Mouse (Mus musculus) urinary bladder, adult 18-20 months (tissue): ENCODE measurements around the gene Trpc7.
A peak's percentile ranks its signal among the peaks of the same experiment; 100 is the strongest.

Experiments used
- DNase-seq, 2 experiments: peaks; one replicate each; pipeline ENCODE4 v3.0.0; 2022; ENCODE audit warnings: low spot score in 2 of 2, mixed read lengths in 2 of 2

Trpc7 gene

GRCm38 (mm10) chr13:56792844-56793243 lies 102.9 kb downstream of the Trpc7 start:
- no peak for DNase-seq

- no peak for DNase-seq
Observed at GRCm38 (mm10) chr13:56790683-56791082, 105.1 kb downstream of the Trpc7 start.

- DNase-seq: no peak
Observed at GRCm38 (mm10) chr13:56782621-56783020, 113.2 kb downstream of the Trpc7 start.

GRCm38 (mm10) chr13:56781697-56782096 lies 114.1 kb downstream of the Trpc7 start:
- no peak for DNase-seq

- DNase-seq: no peak
Observed at GRCm38 (mm10) chr13:56780746-56781469, 114.9 kb downstream of the Trpc7 start.

- no peak for DNase-seq
Observed at GRCm38 (mm10) chr13:56774304-56774703, 121.5 kb downstream of the Trpc7 start.

- no peak for DNase-seq
Observed at GRCm38 (mm10) chr13:56773262-56773870, 122.4 kb downstream of the Trpc7 start.

- DNase-seq: no peak
Observed at GRCm38 (mm10) chr13:56772592-56772991, 123.2 kb downstream of the Trpc7 start.

GRCm38 (mm10) chr13:56770786-56771185 lies 125.0 kb downstream of the Trpc7 start:
- no peak for DNase-seq

GRCm38 (mm10) chr13:56770136-56770578 lies 125.6 kb downstream of the Trpc7 start:
- no peak for DNase-seq

GRCm38 (mm10) chr13:56769431-56769830 lies 126.4 kb downstream of the Trpc7 start:
- no peak for DNase-seq

GRCm38 (mm10) chr13:56766211-56766610 lies 129.6 kb downstream of the Trpc7 start:
- no peak for DNase-seq

GRCm38 (mm10) chr13:56765284-56766032 lies 130.3 kb downstream of the Trpc7 start:
- DNase-seq: no peak

- DNase-seq: no peak
Observed at GRCm38 (mm10) chr13:56762446-56763229, 133.2 kb downstream of the Trpc7 start.

- peak; percentile 40 to 52 for DNase-seq
Observed at GRCm38 (mm10) chr13:56758492-56758891, 137.3 kb downstream of the Trpc7 start.

- DNase-seq: no peak
Observed at GRCm38 (mm10) chr13:56757201-56757600, 138.6 kb downstream of the Trpc7 start.

- no peak for DNase-seq
Observed at GRCm38 (mm10) chr13:56755871-56756270, 139.9 kb downstream of the Trpc7 start.

GRCm38 (mm10) chr13:56753192-56753951 lies 142.4 kb downstream of the Trpc7 start, which contains the start of gene Gm45623:
TSS of gene Gm45623 (minus strand) at chr13:56753827.
- DNase-seq: no peak

GRCm38 (mm10) chr13:56752474-56753191 lies 143.2 kb downstream of the Trpc7 start:
- DNase-seq: no peak

- DNase-seq: no peak
Observed at GRCm38 (mm10) chr13:56751774-56752173, 144.0 kb downstream of the Trpc7 start.
